Mouse (Mus musculus): Measurements from ENCODE around the gene Rph3a.

- TF ChIP-seq SMC3 (IDR thresholded peaks at IDR 0.05; ENCODE audit: low read depth, low read length) (no peak), MAX (IDR thresholded peaks at IDR 0.05; ENCODE audit: low read length) (no peak), ZMIZ1 (IDR thresholded peaks at IDR 0.05; ENCODE audit: low read depth, low read length) (no peak), USF1 (IDR thresholded peaks at IDR 0.05; ENCODE audit: low read depth, low read length) (no peak)
Observed at GRCm38 (mm10) chr5:121017699-121018098, 7.8 kb upstream of the Rph3a start.

Data from CH12.LX (cell line).